Mouse (Mus musculus): ENCODE measurements around the gene Sh3gl1.

The Sh3gl1 gene

DNA sequence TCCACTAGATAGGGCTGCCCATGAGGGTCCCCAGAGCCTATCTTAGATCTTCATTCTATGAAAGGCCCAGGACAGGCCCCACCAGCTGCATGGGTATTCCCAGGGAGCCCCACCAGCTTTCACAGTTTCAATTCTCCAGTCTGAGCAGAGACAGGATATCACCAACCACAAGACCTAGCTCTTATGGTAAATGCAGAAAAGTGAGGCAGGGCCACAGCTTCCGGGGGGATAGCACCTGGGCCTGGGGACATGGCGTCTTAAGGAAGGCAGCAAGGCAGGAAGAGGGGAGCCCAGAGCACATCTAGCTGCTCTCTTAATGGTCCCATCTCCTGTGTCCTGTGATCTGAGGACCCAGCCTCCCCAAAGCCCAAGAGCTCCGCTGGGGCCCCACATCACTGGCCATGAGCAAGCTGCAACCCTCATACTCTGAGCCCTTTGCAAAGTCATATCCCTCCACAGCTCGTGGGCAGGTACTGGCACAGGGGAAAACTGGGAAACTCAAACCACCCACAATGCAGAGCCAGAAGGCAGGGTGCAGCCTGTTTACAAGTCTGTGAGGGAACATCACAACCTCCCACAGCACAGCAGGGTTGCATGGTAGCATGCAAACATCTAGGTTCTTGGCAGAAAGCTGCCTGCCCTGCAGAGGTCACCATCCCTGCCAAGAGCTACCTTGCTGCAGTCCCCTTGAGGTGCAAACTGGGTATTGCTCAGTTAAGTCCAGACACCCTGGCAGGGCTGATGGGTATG is 15.1 kb downstream of the Sh3gl1 start:
- no peak for DNase-seq (ENCODE audit: extremely low read depth, low read depth)

DNA sequence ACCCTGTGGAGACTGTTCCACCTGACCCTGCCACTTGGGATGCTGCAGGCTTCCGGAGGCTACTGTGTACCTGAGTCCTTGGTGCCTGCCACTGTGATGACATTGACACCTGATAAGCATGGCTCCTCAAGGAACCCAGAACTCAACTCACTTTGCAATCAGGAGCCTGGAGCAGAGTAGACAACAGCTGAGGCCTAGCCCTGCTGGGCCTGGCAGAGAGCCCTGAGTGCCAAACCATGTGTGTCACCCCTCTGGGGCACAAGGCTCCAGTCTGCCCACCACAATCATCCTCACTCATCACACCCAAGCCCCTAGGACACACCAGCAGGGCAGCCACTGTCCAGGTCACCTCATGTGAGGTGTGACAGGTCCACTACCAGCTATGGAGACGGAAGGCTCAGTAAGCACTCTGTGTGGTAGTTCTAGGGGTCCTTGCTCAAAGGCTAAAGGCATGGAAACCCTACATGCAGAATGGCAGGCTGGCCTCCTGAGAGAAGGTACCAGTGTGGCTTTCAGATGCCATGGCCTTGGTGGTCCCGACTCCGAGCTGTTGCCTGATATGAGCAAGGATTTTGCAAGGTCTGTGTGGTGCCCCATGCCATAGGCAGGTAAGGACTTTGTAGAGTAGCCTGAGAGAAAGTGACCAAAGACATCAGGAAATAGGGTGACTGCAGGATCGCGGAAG is 15.9 kb downstream of the Sh3gl1 start:
- no peak for DNase-seq (ENCODE audit: extremely low read depth, low read depth)

DNA sequence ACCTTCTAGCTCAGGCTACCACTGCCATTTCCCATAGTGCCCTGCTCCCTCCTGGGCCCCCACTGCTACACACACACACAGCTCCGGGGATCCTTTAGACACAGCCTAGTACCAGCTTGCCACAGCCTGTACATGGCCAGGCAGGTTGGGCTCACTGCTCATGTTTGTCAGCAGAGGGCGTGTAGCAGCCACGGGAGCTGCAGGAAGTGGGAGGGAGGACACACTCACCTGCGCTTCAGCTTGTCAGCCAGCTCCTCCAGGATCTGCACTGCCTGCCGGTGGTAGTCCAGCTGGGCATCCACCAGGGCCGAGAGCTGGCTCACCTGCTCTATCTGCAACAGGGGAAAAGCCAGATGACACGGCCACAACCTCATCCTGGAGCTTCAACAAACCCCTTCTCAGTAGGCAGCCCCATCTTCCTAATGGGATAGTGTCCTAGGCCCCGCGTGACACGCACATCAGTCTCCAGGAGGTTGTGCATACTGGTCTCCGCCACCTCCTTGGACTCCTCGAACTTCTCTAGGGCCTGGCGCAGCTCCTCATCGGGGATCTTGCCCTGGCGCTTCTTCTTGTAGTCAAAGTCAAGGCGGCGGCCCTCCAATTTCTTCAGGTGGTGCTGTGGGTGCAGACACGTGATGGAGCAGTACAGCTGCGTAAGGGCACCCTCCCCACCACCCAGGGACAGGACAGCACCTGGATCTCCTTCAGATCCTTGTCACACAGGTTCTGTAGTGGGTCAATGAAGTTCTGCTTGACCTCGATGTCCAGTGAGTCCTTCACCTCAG is 17.9 kb downstream of the Sh3gl1 start:
- no peak for DNase-seq (ENCODE audit: extremely low read depth, low read depth)

DNA sequence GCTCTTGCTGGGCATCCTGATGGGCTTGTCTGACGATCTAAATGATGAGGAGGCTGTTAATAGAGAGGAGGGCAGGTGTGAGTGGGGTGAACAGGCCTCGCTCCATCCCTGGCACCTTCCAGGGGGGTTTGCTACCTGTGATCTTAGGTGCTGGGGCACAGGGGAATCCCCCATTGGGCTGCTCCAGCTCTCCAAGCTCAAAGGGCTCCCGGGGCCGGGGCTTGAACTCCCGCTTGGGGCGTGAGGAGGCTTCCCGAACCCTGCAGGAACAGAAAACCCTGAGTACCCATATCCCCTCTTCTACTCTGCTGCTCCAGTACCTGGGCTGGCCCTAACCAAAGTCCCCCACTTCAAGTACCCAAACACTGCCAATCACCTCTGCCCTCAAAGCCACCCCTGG is 18.6 kb downstream of the Sh3gl1 start:
- DNase-seq (ENCODE audit: extremely low read depth, low read depth): no peak

DNA sequence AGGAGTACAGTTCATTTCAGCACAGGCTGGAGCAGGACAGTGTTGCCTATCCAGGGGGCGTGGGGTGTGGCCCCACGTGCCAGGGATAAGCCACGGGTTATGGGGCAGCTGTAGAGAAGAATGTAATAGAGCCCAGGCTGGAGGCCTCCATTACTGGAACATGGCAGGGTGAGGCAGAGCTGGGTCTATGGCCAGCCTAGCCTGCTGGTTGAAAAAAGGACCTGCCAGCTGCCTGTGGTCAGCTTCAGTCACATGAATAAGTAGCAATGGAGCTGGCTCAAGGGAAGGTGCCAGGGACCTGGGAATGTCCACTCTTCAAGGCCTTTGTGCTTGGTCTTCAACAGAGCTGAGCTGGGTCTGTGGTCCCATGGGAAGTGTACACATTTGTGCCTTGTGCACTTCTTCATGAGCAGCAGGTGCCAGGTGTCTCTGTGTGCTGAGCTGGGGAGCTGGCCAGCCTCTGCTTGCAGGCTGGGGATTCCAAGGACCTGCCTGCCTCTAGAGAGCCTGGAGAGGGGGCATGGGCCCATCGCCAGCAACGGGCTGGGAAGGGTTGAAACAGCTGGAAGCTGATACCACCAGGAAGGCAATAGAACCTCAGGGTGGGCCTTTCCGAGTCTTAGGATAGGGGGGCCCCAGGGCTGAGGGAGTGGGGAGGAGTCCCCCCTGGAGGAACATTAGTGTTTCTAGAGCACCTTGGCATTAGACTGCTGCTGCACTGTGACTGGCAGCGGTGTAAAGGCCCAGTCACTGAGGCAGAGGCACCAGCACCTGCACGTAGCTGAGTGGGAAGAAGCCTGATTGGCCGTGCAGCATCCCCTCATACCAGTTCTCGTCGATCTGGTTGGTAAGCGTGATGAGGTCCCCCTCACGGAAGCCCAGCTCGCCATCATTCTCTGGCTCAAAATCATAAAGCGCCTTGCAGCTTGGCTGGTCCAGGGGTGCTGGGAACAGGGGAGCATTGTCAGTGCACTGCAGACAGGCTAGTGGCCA is 19.3 kb downstream of the Sh3gl1 start:
- no peak for DNase-seq (ENCODE audit: extremely low read depth, low read depth)

DNA sequence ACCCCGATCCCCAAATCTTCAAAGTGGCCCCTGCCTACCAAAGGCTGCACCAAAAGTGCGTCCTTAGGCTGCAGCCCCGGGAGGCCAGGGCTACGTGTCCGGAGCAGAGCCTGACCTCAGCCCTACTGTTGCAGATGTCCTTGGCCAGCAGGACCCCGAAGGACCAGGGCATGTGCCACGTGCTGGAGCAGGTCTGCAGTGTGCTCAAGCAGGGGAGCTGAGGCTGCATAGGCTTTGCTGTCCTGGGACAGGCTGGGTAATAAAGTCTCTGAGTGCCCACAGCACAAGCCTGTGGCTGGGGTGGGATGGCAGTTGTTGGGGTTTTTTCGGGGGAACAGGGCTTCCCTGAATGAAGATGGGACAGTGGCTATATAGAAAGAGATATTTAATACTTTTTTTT is 20.1 kb downstream of the Sh3gl1 start:
- no peak for DNase-seq (ENCODE audit: extremely low read depth, low read depth)

DNA sequence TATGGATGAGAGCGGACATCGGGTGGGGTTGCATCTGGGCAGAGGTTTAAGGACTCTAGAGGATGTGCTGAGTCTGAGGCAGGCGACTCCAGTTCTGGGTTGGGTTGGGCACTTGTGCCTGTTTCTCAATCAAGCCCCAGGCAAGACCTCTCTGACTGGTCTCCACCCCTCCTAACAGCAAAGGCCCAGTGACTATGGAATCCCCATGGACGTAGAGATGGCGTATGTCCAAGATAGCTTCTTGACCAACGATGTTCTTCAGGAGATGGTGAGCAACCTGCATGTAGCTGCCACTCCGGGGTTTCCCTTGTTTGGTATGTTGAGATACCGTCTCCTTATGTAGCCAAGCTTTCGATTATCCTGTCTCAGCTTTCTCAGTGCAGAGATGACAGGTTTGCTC is 21.1 kb downstream of the Sh3gl1 start:
- DNase-seq (ENCODE audit: extremely low read depth, low read depth): no peak

DNA sequence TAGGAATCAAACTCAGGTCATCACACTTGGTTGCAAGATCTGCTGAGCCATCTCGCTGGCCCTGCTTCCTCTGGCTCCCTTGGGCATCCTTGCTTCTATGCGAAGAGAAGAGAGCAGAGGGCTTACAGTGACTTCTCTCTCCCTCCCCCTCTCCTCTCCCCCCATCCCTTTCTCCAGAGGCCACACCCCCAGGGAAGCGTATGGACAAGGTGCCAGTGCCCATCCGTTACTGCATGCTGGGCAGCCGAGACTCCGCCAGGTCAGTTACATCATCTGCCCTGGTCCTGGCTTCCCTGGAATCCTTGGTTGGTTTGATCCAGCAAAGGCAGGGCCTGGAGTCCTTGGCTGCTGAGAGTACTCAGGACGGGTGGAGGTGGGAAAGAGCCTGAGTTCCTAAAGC is 25.0 kb downstream of the Sh3gl1 start:
- no peak for DNase-seq (ENCODE audit: extremely low read depth, low read depth)

DNA sequence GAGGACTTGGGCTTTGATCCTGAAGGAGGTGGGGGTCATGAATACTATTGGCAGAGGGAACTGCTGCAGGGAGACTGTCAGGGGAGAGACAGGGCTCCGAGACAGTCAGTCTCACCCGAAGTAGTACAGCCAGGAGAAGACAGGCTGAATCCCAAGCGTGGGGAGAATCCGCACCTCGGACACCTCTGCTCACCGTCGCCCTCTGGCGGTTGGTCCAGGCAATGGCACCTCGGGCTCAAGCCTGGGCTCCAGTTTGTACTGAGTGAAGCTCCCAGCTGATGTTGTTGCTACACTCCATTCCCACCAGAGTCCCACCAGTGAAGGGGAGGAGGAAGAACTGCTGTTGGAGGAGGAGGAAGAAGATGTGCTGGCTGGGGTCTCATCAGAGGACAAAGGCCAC is 25.8 kb downstream of the Sh3gl1 start:
- DNase-seq (ENCODE audit: extremely low read depth, low read depth): no peak

DNA sequence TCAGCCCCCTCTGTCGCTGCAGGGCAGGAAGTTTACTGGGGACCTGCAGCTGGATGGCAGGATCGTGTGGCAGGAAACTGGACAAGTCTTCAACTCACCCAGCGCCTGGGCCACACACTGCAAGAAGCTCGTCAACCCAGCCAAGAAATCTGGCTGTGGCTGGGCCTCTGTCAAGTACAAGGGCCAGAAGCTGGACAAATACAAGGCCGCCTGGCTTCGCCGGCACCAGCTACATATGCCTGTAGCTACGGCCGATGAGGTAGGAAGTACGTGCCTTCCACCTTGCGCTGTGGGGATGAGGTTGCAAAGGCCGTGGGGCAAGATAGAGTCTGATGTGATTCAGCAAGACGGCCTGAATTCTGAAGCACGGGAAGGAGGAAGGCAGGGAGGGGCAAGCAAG is 26.2 kb downstream of the Sh3gl1 start:
- no peak for DNase-seq (ENCODE audit: extremely low read depth, low read depth)

DNA sequence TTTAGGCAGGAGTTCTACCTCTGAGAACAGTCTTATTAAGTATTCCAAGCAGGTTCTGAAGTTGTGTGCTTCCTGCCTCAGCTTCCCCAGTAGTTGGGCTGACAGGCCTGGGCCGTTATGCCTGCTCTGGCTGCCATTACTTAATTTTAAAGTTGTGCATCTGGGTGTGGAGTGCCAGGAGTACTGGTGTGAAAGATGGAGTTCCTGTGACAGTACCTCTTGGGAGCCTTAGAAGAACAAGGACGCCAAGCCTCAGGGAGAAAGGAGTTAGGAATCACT is 26.5 kb downstream of the Sh3gl1 start:
- DNase-seq (ENCODE audit: extremely low read depth, low read depth): no peak

DNA sequence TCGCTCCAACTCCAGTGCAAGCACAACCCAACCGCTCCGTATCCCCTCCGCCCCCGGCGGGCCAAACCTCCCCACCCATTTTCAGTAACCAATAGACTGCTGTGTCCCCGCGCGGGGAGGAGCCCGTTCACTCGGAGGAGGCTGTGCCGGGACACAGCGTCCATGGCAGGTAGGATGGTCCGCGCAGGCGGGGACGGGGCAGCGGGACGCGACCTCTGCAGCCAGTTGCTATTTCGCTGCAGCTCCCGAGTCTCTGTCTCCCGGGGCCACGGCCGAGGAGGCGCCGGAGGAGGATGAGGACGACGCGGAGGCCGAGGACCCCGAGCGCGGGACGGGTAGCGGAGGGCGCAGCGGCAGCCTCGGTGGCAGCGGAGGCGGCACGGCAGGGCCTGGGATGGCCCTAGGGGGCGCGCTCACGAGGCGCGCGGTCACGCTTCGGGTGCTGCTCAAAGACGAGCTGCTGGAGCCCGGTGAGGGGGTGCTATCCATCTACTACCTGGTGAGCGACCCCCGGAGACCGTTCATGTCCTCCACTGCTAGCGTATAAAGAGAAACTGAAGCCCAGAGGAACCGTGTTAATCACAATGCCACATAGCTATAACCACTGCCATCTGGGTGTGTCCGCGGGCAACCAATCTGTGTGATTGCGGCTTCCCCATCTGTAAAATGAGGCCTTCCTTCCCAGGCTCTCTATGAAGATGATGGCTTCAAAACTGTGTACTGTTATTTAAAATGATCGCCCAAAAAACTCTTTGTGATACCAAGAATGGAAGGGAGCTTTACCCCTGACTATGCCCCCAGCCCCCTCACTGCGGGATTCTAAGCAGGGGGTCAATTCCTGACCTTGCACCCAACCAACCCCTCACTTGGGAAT is 27.1 kb downstream of the Sh3gl1 start:
- peak; percentile 77 for DNase-seq (ENCODE audit: extremely low read depth, low read depth)

DNA sequence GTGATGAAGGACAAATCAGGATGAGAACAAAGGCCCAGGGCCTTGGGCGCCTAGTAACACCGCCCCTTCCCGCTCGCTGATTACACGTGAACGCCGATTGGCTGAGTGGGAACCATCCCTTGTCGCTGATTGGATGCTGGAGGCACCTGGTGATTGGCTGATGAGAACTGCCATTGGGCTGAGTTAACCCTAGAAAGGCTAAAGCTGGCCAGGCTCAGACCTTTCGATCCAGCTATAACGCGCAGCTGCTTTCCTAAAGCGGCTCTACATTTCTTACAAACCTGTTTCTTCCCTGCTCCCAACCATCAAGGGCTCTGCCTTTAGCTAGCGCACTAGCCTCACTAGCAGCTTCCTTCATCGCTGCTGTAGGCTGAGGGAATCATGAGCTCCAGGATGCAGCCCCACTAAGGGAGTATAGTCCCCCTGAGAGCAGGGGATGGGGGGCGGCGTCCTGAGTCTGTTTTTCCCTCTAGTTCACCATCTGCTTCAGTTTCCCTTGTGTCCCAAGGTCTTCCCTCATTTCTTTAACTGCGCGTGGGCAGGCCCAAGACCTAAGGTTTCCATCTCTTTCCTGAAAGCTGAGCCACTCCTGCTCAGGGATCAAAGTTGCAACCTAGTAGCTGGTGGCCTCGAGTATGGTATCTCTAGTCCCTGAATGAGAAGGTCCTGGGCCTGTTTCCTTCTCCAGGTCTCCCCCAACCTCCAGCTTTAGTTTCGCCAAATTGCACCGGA is 27.9 kb downstream of the Sh3gl1 start:
- DNase-seq (ENCODE audit: extremely low read depth, low read depth): peak; percentile 95

DNA sequence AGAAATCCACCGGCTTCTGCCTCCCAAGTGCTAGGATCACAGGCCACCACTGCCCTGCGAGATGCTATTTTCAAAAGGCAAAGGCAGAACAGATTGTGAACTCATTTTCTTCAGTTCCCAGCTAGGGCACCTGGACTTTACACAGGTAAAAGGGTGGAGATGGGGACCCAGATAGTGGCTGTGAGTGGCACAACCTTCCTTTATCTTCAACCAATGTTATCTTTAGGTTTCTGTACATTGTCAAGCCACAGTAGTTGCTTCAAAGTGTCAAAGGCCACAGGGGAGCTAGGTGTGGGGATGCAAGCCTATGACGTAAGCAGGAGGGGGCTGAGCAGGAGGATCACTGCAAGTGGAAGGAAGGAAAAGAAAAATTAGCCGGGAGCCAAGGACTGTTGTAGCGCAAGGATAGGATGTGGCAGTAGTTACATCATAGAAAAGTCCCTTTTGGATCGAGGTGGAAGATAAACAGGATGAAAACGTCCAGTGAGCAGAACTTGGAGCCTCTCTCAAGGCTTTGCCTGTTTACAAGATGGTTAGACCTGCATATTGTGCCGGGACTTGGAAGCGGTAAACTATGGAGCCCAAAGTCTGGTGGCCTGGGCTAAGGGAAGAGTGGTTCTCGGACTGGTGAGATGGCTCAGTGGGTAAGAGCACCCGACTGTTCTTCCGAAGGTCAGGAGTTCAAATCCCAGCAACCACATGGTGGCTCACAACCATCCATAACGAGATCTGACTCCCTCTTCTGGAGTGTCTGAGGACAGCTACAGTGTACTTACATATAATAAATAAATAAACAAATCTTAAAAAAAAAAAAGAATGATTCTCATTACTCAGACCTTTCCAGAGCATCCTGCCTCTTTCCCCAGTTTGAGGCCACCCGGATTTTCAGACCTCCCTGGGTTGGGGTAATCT is 28.7 kb downstream of the Sh3gl1 start:
- no peak for DNase-seq (ENCODE audit: extremely low read depth, low read depth)

DNA sequence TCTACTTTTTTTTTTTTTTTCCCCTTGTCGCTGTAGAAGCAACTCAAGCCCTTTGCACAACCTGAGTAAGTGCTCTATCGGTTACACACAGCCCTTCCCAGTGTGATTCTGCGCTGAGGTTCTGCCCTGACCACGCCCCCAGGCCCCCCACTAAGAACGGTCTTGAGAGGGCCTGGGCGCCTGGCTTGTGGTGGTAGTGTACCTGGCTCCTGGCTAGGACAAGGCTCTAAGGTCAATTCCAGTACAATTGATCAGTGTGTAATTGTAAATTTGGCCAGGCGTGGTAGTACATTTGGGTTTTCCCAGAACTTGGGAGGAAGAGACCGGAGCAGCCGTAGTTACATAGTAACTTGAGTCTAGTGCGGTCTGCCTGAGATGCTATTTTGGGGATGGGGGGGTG is 29.5 kb downstream of the Sh3gl1 start:
- DNase-seq (ENCODE audit: extremely low read depth, low read depth): no peak

DNA sequence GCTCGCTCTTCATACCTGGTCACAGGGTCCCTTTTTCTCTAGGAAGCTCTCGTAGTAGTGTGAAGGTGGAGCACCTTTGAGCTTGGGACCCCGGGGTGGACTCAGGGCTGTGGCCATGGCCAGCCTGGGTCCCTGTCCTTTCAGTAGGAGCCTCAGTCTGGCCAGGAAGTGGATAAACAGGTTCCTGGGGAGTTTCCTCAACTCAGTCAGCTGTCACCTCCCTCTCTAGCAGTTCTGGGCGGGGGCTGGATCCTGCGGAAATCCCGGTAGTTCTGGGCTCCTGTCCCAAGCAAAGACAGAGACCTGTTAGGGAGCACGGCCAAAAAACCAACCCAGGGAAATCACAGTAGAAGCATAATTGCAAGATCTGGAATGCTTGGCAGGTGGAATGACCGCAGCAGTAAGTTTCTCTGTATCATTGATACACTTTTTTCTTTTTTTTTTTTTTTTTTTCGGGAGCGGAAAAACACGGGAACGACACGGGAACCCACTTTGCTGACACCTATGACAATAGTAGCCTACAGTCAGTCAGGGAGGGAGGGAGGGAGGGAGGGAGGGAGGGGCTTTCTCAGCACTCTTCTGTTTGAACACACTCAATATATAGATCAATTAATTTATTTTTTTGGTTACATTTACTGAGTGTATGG is 30.9 kb downstream of the Sh3gl1 start, which contains the start of the genes Stap2 and Mpnd:
Gene Stap2, minus strand, starts transcription at position 170 of the 647 bp plus-strand sequence.
Gene Mpnd, plus strand, starts transcription at position 297 of the 647 bp plus-strand sequence.
- peak; percentile 62 for DNase-seq (ENCODE audit: extremely low read depth, low read depth)

DNA sequence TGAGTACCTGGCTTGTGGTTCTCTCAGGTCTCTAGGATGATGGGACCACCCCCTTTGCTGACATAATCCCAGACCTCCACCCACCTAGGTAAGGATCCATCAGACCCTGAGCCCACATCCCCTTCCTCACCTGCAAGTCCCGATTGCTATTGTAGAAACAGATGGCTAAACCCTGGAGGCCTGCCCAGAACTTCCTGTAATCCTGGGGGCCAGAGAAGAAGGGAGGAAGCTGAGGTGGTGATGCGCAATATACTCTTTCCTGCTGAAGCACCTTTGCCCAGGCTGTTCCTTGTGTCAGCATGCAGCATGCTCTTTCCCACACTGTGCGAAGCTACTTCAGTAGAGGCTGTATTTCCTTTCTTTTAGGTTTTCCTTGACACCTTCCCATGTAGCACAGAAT is 33.4 kb downstream of the Sh3gl1 start:
- DNase-seq (ENCODE audit: extremely low read depth, low read depth): no peak

Measured in MEL-GATA-1-ER (cell line).